Mouse (Mus musculus) C2C12 (cell line): ENCODE measurements around the gene Mgat4d.

Experiments used
- CTCF ChIP-seq: IDR thresholded peaks from one replicate; pipeline ENCODE4 v1.5.1; 2011; ENCODE audit not compliant: control insufficient read depth, insufficient read depth, insufficient read length
- FOSL1 ChIP-seq: IDR thresholded peaks from one replicate; pipeline ENCODE4 v1.8.0; 2011; ENCODE audit warnings: mild to moderate bottlenecking, low read length; ENCODE audit not compliant: poor library complexity, insufficient read depth, severe bottlenecking
- MYOD1 ChIP-seq: IDR thresholded peaks from one replicate; pipeline ENCODE4 v1.6.1; 2011; ENCODE audit warnings: low read depth; ENCODE audit not compliant: control insufficient read depth, insufficient read length

DNA sequence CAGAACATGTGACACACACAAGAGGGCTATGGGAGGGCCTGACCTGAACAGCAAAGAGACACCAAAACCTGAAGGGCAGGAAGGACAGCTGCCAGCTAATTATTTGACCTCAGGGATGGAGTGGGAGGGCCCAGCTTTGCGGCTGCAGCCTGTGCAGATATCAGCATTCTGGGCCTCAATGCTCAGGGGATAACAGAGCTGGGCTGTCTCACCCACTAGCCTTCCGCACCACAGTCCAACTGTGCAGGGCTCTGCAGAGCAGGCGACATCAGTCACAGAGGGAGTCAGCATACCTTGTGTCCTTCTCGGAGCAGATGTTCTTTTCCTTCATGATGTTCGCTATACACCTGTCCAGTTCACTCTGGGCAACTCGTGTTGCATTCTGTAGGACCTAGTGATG is 25.9 kb upstream of the Mgat4d start:
- TF ChIP-seq FOSL1 (no peak), CTCF (no peak), MYOD1 (no peak)
